Mouse (Mus musculus): ENCODE measurements around the gene Atpif1.

GRCm38 (mm10) chr4:132503344-132503743 lies 30.1 kb downstream of the Atpif1 start:
- TF ChIP-seq CTCF (IDR thresholded peaks at IDR 0.05; ENCODE audit: insufficient read depth, low read length): no peak
- no peak for TF ChIP-seq POLR2A (IDR thresholded peaks at IDR 0.05; ENCODE audit: borderline replicate concordance, extremely low read depth, low read depth, low read length)
